8 mouse cellular contexts compared by ENCODE assay signal in genomic region chr11:100969189-100969743, GRCm38 (mm10). TPM values are rescaled to one million over a fixed set of nuclear protein-coding genes. Genes with fewer than 3 reads are reported as not detected.
A peak's percentile ranks its signal among the peaks of the same experiment; 100 is the strongest.
DNase-seq lines count a peak whose midpoint lies in the region; ATAC-seq and TF ChIP-seq lines count a peak whose summit lies in the region.

No protein-coding gene starts in this region.

- peak overlapping the region; percentile 54 for H3K4me3 ChIP-seq in spleen, adult 2 months (ENCODE audit: extremely low read depth, insufficient read depth, insufficient read length)
- peak overlapping the region; percentile 83 for H3K4me3 ChIP-seq in embryonic fibroblast, embryonic 13.5 days (ENCODE audit: insufficient read depth, low read length)
- peak overlapping the region; percentile 34 for H3K4me3 ChIP-seq in hindbrain, embryonic 14.5 days (replicated peaks; ENCODE audit: low read length)

- peaks cover 8% of the 10 kb centered on the region for H3K4me1 ChIP-seq in spleen, adult 2 months (ENCODE audit: control insufficient read depth, insufficient read depth, insufficient read length)
- peaks cover 8% of the 10 kb centered on the region; the same call in 1 of the 2 replicates for H3K4me1 ChIP-seq in embryonic fibroblast, embryonic 13.5 days (ENCODE audit: control insufficient read depth, insufficient read depth, low read length)
- H3K4me1 ChIP-seq in hindbrain, embryonic 14.5 days (replicated peaks; ENCODE audit: control insufficient read depth, insufficient read depth, low read length) = no peaks in the 10 kb centered on the region; the same call in 1 of the 2 replicates

- H3K9ac ChIP-seq in hindbrain, embryonic 14.5 days = no peak overlapping the region; the same call in 1 of the 2 replicates

- 10% methylated on average over 35 of the region's 35 CpGs for WGBS in spleen, adult 2 months
- 7% methylated on average over 32 of the region's 35 CpGs for WGBS in hindbrain, embryonic 14.5 days

- H3K36me3 ChIP-seq in spleen, adult 2 months (ENCODE audit: control insufficient read depth, insufficient read depth, low read length) = no peaks in the 10 kb centered on the region
- H3K36me3 ChIP-seq in hindbrain, embryonic 14.5 days (replicated peaks; ENCODE audit: control insufficient read depth, insufficient read depth) = no peaks in the 10 kb centered on the region

- H3K27me3 ChIP-seq in spleen, adult 2 months (ENCODE audit: control insufficient read depth, insufficient read depth, low read length) = peaks cover 18% of the 10 kb centered on the region
- H3K27me3 ChIP-seq in hindbrain, embryonic 14.5 days (ENCODE audit: control insufficient read depth, insufficient read depth, low read length) = peaks cover 67% of the 10 kb centered on the region

- no peak for TF ChIP-seq CTCF in spleen, adult 2 months (IDR thresholded peaks at IDR 0.05; ENCODE audit: extremely low read depth, insufficient read depth, insufficient read length, insufficient replicate concordance)
- TF ChIP-seq CTCF in embryonic fibroblast, embryonic 13.5 days (IDR thresholded peaks at IDR 0.05; ENCODE audit: borderline replicate concordance, insufficient read depth, low read length) = no peak

- DNase-seq in spleen, adult 2 months (ENCODE audit: low read depth in 1 of 2, low spot score in 2 of 2) = no peak
- no peak for DNase-seq in spleen, postnatal 36 days (ENCODE audit: low spot score in 2 of 2)
- DNase-seq in hindbrain, embryonic 14.5 days (ENCODE audit: low spot score) = no peak
- DNase-seq in lung, postnatal 14 days = peak; percentile 45
- DNase-seq in cerebellum, adult 8-10 months = no peak
- no peak for DNase-seq in spleen, postnatal 4 days (ENCODE audit: low spot score in 2 of 2)

- H3K27ac ChIP-seq in spleen, adult 2 months (ENCODE audit: insufficient read depth, low read length) = peak overlapping the region; percentile 17; the same call in 1 of the 2 replicates
- peak overlapping the region; percentile 85 for H3K27ac ChIP-seq in embryonic fibroblast, embryonic 13.5 days (ENCODE audit: insufficient read depth, low read length)
- H3K27ac ChIP-seq in hindbrain, embryonic 14.5 days = no peak overlapping the region

- H3K4me2 ChIP-seq in hindbrain, embryonic 14.5 days (replicated peaks) = peak overlapping the region; percentile 48

- no peak for ATAC-seq in hindbrain, embryonic 14.5 days (ENCODE audit: low FRiP score)
- no peak for ATAC-seq in monocyte, adult 5-6 weeks (replicated peaks; ENCODE audit: insufficient number of reproducible peaks, low FRiP score, low TSS enrichment, poor library complexity, severe bottlenecking)

- no peak for TF ChIP-seq POLR2A in spleen, adult 2 months (IDR thresholded peaks at IDR 0.05; ENCODE audit: low read depth, low read length)
- no peak; the same call in none of the 2 replicates for TF ChIP-seq POLR2A in embryonic fibroblast, embryonic 13.5 days (IDR thresholded peaks at IDR 0.05; ENCODE audit: low read depth, low read length)

- no peaks in the 10 kb centered on the region for H3K9me3 ChIP-seq in hindbrain, embryonic 14.5 days (ENCODE audit: control insufficient read depth, low read length)

RNA-seq across cellular contexts. Expression of gene Cavin1, which starts 1.4 kb away (rescaled TPM):
- 27.0 and 29.1 TPM in 2 replicates for polyA plus RNA-seq in spleen, adult 2 months (2012; rRNA removed)
- polyA plus RNA-seq in embryonic fibroblast, embryonic 13.5 days (2011; ENCODE audit: insufficient read length, low read depth, missing spikeins) = 387 and 486 TPM in 2 replicates
- polyA plus RNA-seq in hindbrain, embryonic 14.5 days (2014; fragmentation: Nextera tagmentation; extraction: Ambion mirVana) = 20.1 and 21.1 TPM in 2 replicates
- total RNA-seq in monocyte, adult 5-6 weeks (2017) = 0.32 to 2.5 TPM in 2 of 3 replicates, not detected in the other

RNA-seq across cellular contexts. Expression of gene Stat3, which starts 29.9 kb away (rescaled TPM):
- polyA plus RNA-seq in spleen, adult 2 months (2012; rRNA removed) = 65.1 and 80.8 TPM in 2 replicates
- 122 and 158 TPM in 2 replicates for polyA plus RNA-seq in embryonic fibroblast, embryonic 13.5 days (2011; ENCODE audit: insufficient read length, low read depth, missing spikeins)
- 49.1 and 50.6 TPM in 2 replicates for polyA plus RNA-seq in hindbrain, embryonic 14.5 days (2014; fragmentation: Nextera tagmentation; extraction: Ambion mirVana)
- 328 to 413 TPM (median 368 TPM) in 3 replicates for total RNA-seq in monocyte, adult 5-6 weeks (2017)

RNA-seq across cellular contexts. Expression of gene Atp6v0a1, which starts 40.0 kb away (rescaled TPM):
- 41.8 and 46.2 TPM in 2 replicates for polyA plus RNA-seq in spleen, adult 2 months (2012; rRNA removed)
- 43.7 and 50.7 TPM in 2 replicates for polyA plus RNA-seq in embryonic fibroblast, embryonic 13.5 days (2011; ENCODE audit: insufficient read length, low read depth, missing spikeins)
- polyA plus RNA-seq in hindbrain, embryonic 14.5 days (2014; fragmentation: Nextera tagmentation; extraction: Ambion mirVana) = 143 and 152 TPM in 2 replicates
- total RNA-seq in monocyte, adult 5-6 weeks (2017) = 26.0 to 42.7 TPM (median 37.5 TPM) in 3 replicates

Comparison
In these comparisons a context has a peak if more than half of its experiments do, and no peak if none do; other contexts are left out.
1. RNA of gene Cavin1, which starts 1.4 kb away (polyA plus RNA-seq): 387 to 486 TPM in embryonic fibroblast, embryonic 13.5 days; 27.0 to 29.1 TPM in spleen, adult 2 months and 20.1 to 21.1 TPM in hindbrain, embryonic 14.5 days; every median in the first group is over 10 times any median in the second.
2. Peak in every context shown above with its lines, with median percentiles within 50 percentile points of each other: H3K4me3 ChIP-seq.